Mouse (Mus musculus): ENCODE data around the gene Prdm10.

- TF ChIP-seq CTCF (IDR thresholded peaks at IDR 0.05; ENCODE audit: control insufficient read depth, insufficient read depth, low read length) (no peak), POLR2A (IDR thresholded peaks at IDR 0.05; ENCODE audit: borderline replicate concordance, control insufficient read depth, low read depth, low read length) (no peak)
These were observed 20.2 kb downstream of the Prdm10 start for GRCm38 (mm10) chr9:31300525-31300924.
